Mouse (Mus musculus): Measurements from ENCODE around the gene Snx11. TPM values are rescaled to one million over a fixed set of nuclear protein-coding genes. Genes with fewer than 3 reads are reported as not detected.

Snx11 gene
- polyA plus RNA-seq, 1 experiment: 18.4 TPM

DNA sequence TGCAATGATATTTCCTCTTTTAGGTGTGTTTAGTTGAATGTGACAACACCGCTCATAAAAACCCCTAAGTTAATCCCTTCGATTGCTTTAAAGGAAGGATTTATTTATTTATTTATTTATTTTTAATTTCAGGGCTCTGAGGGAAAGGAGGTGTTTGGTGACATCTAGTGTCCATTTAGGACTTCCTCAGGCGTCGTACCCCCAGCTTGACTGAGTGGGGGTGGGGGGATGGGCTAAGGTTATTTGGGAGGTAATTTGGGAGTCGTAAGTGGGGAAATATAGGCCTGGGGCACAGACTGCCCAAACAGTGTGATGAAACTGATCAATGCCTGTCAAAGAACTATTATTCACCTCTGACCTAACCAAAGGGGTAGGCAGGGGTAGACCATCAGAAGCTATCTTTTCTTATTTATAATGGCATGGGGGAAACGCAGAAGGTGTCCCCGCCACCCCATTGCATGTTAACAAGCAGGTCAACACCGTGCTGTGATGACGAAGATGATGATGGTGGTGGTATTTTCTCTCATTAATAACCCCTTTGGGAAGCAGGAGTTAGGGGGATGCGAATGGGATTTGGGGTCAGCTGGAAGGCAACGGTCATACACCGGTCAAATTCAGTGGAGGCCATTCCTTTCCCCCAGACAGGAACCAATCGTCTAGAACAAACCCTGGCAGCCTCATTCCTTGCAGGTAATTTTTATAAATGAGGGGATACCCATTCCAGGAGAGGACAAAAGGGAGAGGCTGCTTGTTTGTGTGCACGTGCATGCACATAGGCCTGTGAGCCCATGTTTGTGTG, 39.5 kb downstream of the Snx11 start:
- no peaks in the 10 kb centered on the region for H3K36me3 ChIP-seq (ENCODE audit: control insufficient read depth, insufficient read depth)
- no peak for TF ChIP-seq REST (IDR thresholded peaks at IDR 0.05; ENCODE audit: insufficient read depth, insufficient read length)
- no peak for TF ChIP-seq POLR2A (IDR thresholded peaks at IDR 0.05; ENCODE audit: insufficient read length, low read depth)
- TF ChIP-seq MYOD1 (IDR thresholded peaks at IDR 0.05; ENCODE audit: control insufficient read depth in 1 of 3, insufficient read length in 2 of 3, low read depth in 2 of 3): no peak
- TF ChIP-seq SRF (IDR thresholded peaks at IDR 0.05; ENCODE audit: control insufficient read depth, insufficient read length, low read depth): no peak
- no peak for TF ChIP-seq MAX (IDR thresholded peaks at IDR 0.05; ENCODE audit: low read depth)
- no peak for TF ChIP-seq TCF12 (IDR thresholded peaks at IDR 0.05; ENCODE audit: insufficient read depth, poor library complexity, severe bottlenecking)
- no peak for TF ChIP-seq TCF3 (IDR thresholded peaks at IDR 0.05; ENCODE audit: insufficient read length, low read depth)
- no peak for TF ChIP-seq E2F4 (IDR thresholded peaks at IDR 0.05; ENCODE audit: insufficient read depth)
- no peak for TF ChIP-seq CEBPB (IDR thresholded peaks at IDR 0.05; ENCODE audit: insufficient read depth, poor library complexity, severe bottlenecking)
- TF ChIP-seq POLR2AphosphoS2 (IDR thresholded peaks at IDR 0.05; ENCODE audit: insufficient read length, low read depth): no peak
- no peak for TF ChIP-seq MYOG (IDR thresholded peaks at IDR 0.05; ENCODE audit: control insufficient read depth in 1 of 3, insufficient read depth in 1 of 3, insufficient read length in 2 of 3, low read depth in 2 of 3)
- no peak for TF ChIP-seq USF1 (IDR thresholded peaks at IDR 0.05; ENCODE audit: low read depth)
- H3ac ChIP-seq (ENCODE audit: control insufficient read depth, insufficient read length): no peak overlapping the region
- no peaks in the 10 kb centered on the region for H3K79me2 ChIP-seq (ENCODE audit: control insufficient read depth, insufficient read depth)
- H3K4me2 ChIP-seq (ENCODE audit: low read depth): no peak overlapping the region
- peaks cover 36% of the 10 kb centered on the region for H3K27me3 ChIP-seq (ENCODE audit: control insufficient read depth, insufficient read depth, insufficient read length)
- no peak overlapping the region for H3K4me3 ChIP-seq

DNA sequence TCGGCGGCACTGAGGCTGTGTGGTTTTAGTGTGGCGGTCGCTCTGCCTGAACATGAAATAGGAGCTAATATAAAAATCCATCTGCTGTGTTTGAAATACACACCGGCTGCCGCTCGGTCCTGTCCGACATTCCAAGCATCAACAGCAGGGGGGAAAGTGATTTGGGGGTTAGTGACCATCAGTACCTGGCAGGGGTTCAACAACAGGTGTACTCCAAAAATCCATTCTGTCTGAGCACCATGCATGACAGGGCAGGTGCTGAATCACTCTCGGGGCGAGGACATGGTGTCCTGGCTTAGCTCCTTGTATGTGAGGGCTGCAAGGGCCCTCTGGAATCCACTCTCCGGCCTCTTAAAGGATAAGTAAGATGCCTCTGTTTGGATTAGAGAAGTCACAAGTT, 41.0 kb downstream of the Snx11 start:
- no peak overlapping the region for H3K4me3 ChIP-seq
- peaks cover 49% of the 10 kb centered on the region for H3K27me3 ChIP-seq (ENCODE audit: control insufficient read depth, insufficient read depth, insufficient read length)
- H3ac ChIP-seq (ENCODE audit: control insufficient read depth, insufficient read length): no peak overlapping the region
- no peaks in the 10 kb centered on the region for H3K36me3 ChIP-seq (ENCODE audit: control insufficient read depth, insufficient read depth)
- no peaks in the 10 kb centered on the region for H3K79me2 ChIP-seq (ENCODE audit: control insufficient read depth, insufficient read depth)
- H3K4me2 ChIP-seq (ENCODE audit: low read depth): no peak overlapping the region
- TF ChIP-seq REST (IDR thresholded peaks at IDR 0.05; ENCODE audit: insufficient read depth, insufficient read length) (no peak), MYOG (IDR thresholded peaks at IDR 0.05; ENCODE audit: control insufficient read depth in 1 of 3, insufficient read depth in 1 of 3, insufficient read length in 2 of 3, low read depth in 2 of 3) (no peak), POLR2AphosphoS2 (IDR thresholded peaks at IDR 0.05; ENCODE audit: insufficient read length, low read depth) (no peak), TCF12 (IDR thresholded peaks at IDR 0.05; ENCODE audit: insufficient read depth, poor library complexity, severe bottlenecking) (no peak), MAX (IDR thresholded peaks at IDR 0.05; ENCODE audit: low read depth) (no peak), POLR2A (IDR thresholded peaks at IDR 0.05; ENCODE audit: insufficient read length, low read depth) (no peak), MYOD1 (IDR thresholded peaks at IDR 0.05; ENCODE audit: control insufficient read depth in 1 of 3, insufficient read length in 2 of 3, low read depth in 2 of 3) (no peak), CEBPB (IDR thresholded peaks at IDR 0.05; ENCODE audit: insufficient read depth, poor library complexity, severe bottlenecking) (no peak), USF1 (IDR thresholded peaks at IDR 0.05; ENCODE audit: low read depth) (no peak), SRF (IDR thresholded peaks at IDR 0.05; ENCODE audit: control insufficient read depth, insufficient read length, low read depth) (no peak), TCF3 (IDR thresholded peaks at IDR 0.05; ENCODE audit: insufficient read length, low read depth) (no peak), E2F4 (IDR thresholded peaks at IDR 0.05; ENCODE audit: insufficient read depth) (no peak)

DNA sequence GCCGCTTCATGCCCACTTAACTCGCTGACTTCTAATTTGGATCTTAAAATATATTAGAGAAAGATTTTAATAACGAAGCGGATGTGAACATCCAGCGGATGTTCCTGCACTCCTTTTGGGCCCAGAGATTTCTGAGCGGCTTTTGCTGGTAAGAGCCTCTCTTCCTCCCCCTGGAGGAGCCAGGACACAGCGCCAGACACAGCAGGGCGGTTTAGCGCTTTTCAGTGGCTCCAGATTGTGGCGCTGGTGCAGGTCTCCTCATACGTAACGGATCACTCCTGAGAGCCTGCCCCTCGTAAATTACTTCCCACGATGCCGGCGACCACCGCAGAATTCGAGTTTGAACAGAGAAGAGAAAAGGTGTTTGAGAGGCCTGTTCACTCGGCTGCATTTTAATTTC, 41.5 kb downstream of the Snx11 start:
- no peak overlapping the region for H3K4me3 ChIP-seq
- H3K36me3 ChIP-seq (ENCODE audit: control insufficient read depth, insufficient read depth): no peaks in the 10 kb centered on the region
- H3K79me2 ChIP-seq (ENCODE audit: control insufficient read depth, insufficient read depth): no peaks in the 10 kb centered on the region
- H3K27me3 ChIP-seq (ENCODE audit: control insufficient read depth, insufficient read depth, insufficient read length): peaks cover 46% of the 10 kb centered on the region
- H3ac ChIP-seq (ENCODE audit: control insufficient read depth, insufficient read length): no peak overlapping the region
- no peak overlapping the region for H3K4me2 ChIP-seq (ENCODE audit: low read depth)
- TF ChIP-seq POLR2A (IDR thresholded peaks at IDR 0.05; ENCODE audit: insufficient read length, low read depth) (no peak), POLR2AphosphoS2 (IDR thresholded peaks at IDR 0.05; ENCODE audit: insufficient read length, low read depth) (no peak), MAX (IDR thresholded peaks at IDR 0.05; ENCODE audit: low read depth) (no peak), TCF3 (IDR thresholded peaks at IDR 0.05; ENCODE audit: insufficient read length, low read depth) (no peak), TCF12 (IDR thresholded peaks at IDR 0.05; ENCODE audit: insufficient read depth, poor library complexity, severe bottlenecking) (no peak), E2F4 (IDR thresholded peaks at IDR 0.05; ENCODE audit: insufficient read depth) (no peak), USF1 (IDR thresholded peaks at IDR 0.05; ENCODE audit: low read depth) (no peak)

DNA sequence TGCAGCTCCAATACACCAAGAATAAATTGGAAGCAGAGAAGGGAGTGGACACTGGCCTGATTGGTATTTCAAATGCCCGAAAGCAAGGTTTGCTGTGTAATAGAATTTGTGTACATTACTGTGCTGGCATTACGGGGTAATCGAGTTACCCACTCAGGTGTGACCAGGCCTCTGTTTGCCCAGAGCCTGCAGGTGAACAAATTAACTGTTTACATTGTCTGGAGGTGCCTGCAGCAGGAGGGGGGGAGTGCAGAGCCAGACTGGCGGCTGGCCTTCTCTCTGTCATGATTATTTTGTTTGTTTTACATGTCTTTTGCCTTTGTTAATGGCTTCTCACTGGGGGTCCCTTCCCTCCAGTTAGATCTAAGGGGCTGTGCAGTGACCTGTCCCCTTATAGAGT, 44.7 kb downstream of the Snx11 start:
- Histone ChIP-seq H3K36me3 (ENCODE audit: control insufficient read depth, insufficient read depth) (no peaks in the 10 kb centered on the region), H3K27me3 (ENCODE audit: control insufficient read depth, insufficient read depth, insufficient read length) (peaks cover 54% of the 10 kb centered on the region), H3ac (ENCODE audit: control insufficient read depth, insufficient read length) (no peak overlapping the region), H3K79me2 (ENCODE audit: control insufficient read depth, insufficient read depth) (no peaks in the 10 kb centered on the region), H3K4me2 (ENCODE audit: low read depth) (no peak overlapping the region), H3K4me3 (no peak overlapping the region)
- TF ChIP-seq TCF12 (IDR thresholded peaks at IDR 0.05; ENCODE audit: insufficient read depth, poor library complexity, severe bottlenecking) (no peak), TCF3 (IDR thresholded peaks at IDR 0.05; ENCODE audit: insufficient read length, low read depth) (no peak), MAX (IDR thresholded peaks at IDR 0.05; ENCODE audit: low read depth) (no peak), MYOD1 (IDR thresholded peaks at IDR 0.05; ENCODE audit: control insufficient read depth in 1 of 3, insufficient read length in 2 of 3, low read depth in 2 of 3) (no peak), E2F4 (IDR thresholded peaks at IDR 0.05; ENCODE audit: insufficient read depth) (no peak), POLR2AphosphoS2 (IDR thresholded peaks at IDR 0.05; ENCODE audit: insufficient read length, low read depth) (no peak)

DNA sequence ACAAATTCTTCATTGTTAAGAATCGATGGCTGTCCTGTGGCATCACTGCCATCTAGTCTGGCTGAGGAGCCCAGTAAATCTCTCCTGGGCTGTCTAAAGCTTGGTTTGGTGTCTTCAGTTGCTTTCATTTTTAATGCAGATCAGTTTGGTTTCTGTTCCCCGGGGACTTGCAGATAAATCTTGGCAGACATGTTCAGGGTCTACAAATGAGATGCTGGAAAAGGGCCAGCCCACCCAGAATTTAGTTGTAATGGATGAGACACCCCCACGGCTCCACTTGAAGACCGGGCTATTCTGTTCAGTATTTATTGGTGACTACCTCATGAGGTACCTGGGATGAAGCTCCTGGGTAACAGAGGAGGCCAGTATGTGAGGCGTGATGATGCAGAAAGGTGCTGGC, 47.0 kb downstream of the Snx11 start:
- Histone ChIP-seq H3K36me3 (ENCODE audit: control insufficient read depth, insufficient read depth) (no peaks in the 10 kb centered on the region), H3ac (ENCODE audit: control insufficient read depth, insufficient read length) (no peak overlapping the region), H3K27me3 (ENCODE audit: control insufficient read depth, insufficient read depth, insufficient read length) (peaks cover 45% of the 10 kb centered on the region), H3K4me2 (ENCODE audit: low read depth) (no peak overlapping the region), H3K4me3 (no peak overlapping the region), H3K79me2 (ENCODE audit: control insufficient read depth, insufficient read depth) (no peaks in the 10 kb centered on the region)
- TF ChIP-seq USF1 (IDR thresholded peaks at IDR 0.05; ENCODE audit: low read depth) (no peak), CEBPB (IDR thresholded peaks at IDR 0.05; ENCODE audit: insufficient read depth, poor library complexity, severe bottlenecking) (no peak), MYOD1 (IDR thresholded peaks at IDR 0.05; ENCODE audit: control insufficient read depth in 1 of 3, insufficient read length in 2 of 3, low read depth in 2 of 3) (no peak), POLR2AphosphoS2 (IDR thresholded peaks at IDR 0.05; ENCODE audit: insufficient read length, low read depth) (no peak), TCF12 (IDR thresholded peaks at IDR 0.05; ENCODE audit: insufficient read depth, poor library complexity, severe bottlenecking) (no peak), E2F4 (IDR thresholded peaks at IDR 0.05; ENCODE audit: insufficient read depth) (no peak), SRF (IDR thresholded peaks at IDR 0.05; ENCODE audit: control insufficient read depth, insufficient read length, low read depth) (no peak), TCF3 (IDR thresholded peaks at IDR 0.05; ENCODE audit: insufficient read length, low read depth) (no peak), POLR2A (IDR thresholded peaks at IDR 0.05; ENCODE audit: insufficient read length, low read depth) (no peak)

All from myocyte (in vitro differentiated cells).